Mouse (Mus musculus) kidney, adult 2 months (tissue): ENCODE measurements around the gene Sergef.

Source experiments
- CTCF ChIP-seq: fragments of 200-500 bp; conservative IDR thresholded peaks from 2 replicates; pipeline ENCODE4 v1.5.1; 2011; ENCODE audit warnings: low read depth, mild to moderate bottlenecking, control low read depth, low read length, moderate library complexity, mixed read lengths; ENCODE audit not compliant: insufficient read depth, insufficient read length
- POLR2A ChIP-seq: fragments of 200-500 bp; IDR thresholded peaks from one replicate; pipeline ENCODE4 v1.6.1; 2011; ENCODE audit warnings: low read depth, low read length, control low read depth

GRCm38 (mm10) chr7:46438537-46439141 is 201.0 kb downstream of the Sergef start:
- TF ChIP-seq CTCF (no peak), POLR2A (no peak)
